Mouse (Mus musculus) lung, adult 2 months (tissue): Measurements from ENCODE around the gene Birc6.
A peak's percentile ranks its signal among the peaks of the same experiment; 100 is the strongest.

Source experiments
- CTCF ChIP-seq: fragments of 200-500 bp; IDR thresholded peaks from 2 replicates; pipeline ENCODE4 v1.5.1; 2011; ENCODE audit warnings: mild to moderate bottlenecking, low read length, control low read depth; ENCODE audit not compliant: insufficient read depth
- POLR2A ChIP-seq: fragments of 200-500 bp; IDR thresholded peaks from 2 replicates; pipeline ENCODE4 v1.6.1; 2011; ENCODE audit warnings: low read depth, mild to moderate bottlenecking, control low read depth, low read length, borderline replicate concordance; ENCODE audit errors: extremely low read depth

DNA sequence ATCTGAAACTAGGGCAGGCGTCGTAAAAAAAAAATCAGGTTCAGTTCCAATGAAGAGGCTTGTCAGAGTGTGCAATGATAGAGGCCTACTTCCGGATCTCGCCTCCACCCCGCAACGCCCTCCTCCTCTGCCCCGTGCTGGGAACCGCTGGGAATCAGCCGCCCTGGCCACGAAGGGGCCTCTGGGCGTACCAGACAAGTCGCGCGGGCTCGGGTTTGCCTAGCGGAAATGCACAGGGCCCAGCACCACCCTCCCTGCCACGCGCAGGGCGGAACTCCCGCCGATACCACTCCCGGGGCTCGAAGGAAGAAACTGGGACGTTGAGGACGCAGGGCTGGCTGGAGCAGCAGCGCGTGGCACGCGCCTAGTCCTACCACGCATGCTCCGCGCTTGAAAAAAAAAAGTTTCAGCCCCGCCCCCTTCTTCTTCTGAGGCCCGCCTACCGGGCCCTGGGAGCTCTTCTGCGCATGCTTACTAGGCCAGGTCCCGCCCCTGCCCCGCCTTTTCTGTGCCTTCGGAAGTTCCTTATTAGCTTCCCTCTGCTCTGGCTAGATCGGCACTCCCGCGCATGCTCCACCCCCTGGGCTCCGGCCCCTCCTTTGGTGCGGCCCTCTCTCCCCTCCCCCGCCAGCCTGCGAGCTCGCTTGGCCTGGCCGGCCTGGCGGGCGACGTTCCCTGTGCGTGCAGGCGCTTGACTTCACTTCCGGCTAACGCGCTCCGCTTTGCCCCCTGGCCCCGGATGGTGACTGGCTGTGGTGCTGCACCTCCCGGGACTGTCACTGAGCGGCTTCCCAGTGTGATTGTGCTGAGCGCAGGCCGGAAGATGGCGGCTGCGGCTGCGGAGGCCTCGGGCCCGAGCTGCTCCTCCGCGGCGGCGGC is at the start of gene Birc6:
- peak; percentile 92; the same call in 1 of the 2 replicates for TF ChIP-seq POLR2A
- TF ChIP-seq CTCF = no peak
